Mouse (Mus musculus) duodenum, adult 2 months (tissue): ENCODE results near the gene Acad8. TPM values are rescaled to one million over a fixed set of nuclear protein-coding genes. Genes with fewer than 3 reads are reported as not detected.

Source experiments
- polyA plus RNA-seq: library from polyadenylated mRNA; depleted of rRNA; stranded (reverse); fragments of >200 nt; gene quantifications from 2 replicates; pipeline ENCODE4 v1.2.3, GENCODE M21; 2012; ENCODE audit warnings: low replicate concordance; rRNA removed

Gene Acad8
- polyA plus RNA-seq, result 4.3 and 4.9 TPM in 2 replicates

DNA sequence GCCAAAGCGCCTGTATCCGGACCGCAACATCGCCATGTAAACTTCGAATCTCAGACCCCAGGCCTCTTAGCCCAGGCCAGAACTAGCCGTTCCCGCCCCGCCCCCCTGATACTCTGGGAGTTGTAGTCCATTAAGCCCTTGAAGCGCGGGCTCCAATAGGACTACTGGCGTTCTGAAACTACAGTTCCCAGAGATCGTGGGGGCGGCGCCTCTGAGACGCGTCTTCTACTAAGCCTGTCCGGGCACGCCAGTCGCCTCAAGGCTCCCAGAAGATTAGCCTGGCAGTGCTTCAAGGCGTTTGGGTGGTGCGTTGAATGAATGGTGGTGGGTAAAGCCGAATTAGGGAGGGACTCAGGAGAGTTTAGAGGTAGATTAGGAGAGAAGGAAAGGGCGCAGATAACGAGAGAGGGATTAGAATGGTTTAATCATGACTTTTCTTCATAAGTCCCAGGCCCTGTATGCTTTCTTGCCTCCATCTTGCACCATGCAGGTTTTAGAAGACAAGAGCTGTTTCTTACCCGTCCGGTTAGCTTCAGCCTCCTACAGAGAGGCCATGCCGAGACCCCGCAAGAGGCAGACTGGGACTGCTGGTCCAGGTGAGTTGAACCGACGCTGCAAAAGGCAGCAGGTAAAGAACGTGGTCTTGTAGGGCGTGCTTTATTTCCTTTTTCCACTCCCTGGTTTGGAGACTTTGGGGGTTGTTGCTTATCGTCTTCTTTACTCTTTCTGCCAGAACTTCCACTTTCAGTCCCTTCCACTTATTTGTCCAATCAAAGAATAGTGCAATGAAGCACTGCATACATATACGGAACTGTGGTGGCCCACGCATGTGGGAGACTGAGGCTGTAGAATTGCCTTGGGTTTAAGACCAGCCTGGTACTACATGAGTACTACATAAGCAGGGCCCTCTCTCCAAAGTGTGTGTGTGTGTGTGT is at the start of gene Acad8, which contains the start of gene Thyn1:
Gene Acad8 (minus strand): TSS at position 106 of the 935 bp plus-strand sequence.
Gene Thyn1 (plus strand): TSS at position 250 of the 935 bp plus-strand sequence.

DNA sequence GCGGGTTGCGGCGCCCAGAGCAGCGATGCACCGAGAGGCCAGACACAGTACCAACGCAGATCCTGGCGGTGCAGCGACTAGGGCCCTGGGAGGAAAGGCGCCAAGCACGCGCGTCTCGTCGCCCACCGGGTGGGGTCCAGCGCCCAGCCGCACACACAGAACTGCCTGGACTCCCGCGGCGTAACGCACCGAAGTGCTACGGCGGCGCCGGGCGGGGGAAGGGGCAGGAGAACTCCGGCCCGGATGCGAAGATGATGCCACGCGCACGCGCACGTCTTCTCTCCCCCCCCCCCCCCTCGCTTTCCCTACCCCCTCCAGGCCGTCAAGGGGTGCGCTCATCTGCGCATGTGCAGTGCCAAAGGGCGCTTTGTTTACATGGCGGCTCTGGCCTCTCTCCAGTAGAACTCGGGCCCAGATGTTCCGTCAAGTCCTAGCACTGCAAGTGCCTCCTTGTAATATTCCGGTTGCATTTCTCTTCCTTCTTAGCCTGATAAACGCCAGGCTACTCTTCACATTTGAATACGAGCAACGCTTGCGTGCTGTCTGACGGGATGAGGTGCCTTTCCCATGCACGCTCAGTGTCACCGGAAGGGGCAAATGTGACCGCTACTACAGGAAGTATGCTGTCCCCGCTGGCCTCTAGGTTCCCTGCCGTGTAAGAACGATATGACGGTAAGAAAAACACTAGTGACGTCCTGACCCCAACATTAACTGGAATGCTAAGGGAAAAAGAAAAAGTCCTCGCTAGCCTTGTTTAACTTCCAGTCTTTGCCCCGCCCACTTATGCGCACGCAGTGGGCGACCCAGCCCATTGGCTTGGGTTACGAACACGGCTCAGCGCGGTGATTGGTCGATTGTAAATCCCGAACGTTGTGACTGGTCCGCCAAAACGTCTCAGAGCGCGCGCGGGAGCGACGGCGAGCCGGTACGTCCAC is 30.7 kb upstream of the Acad8 start, which contains the start of the genes Vps26b and Ncapd3:
Gene Vps26b (minus strand): TSS at position 238 of the 935 bp plus-strand sequence.
Gene Ncapd3 (plus strand): TSS at position 348 of the 935 bp plus-strand sequence.

Other genes starting within 250 kb of the Acad8 start
- gene Glb1l2, start 193.1 kb downstream of the Acad8 start, polyA plus RNA-seq, result 0.08 and 0.41 TPM in 2 replicates
- gene Glb1l3, start 138.7 kb downstream of the Acad8 start, polyA plus RNA-seq, result not detected in 2 replicates
- not detected in 2 replicates for gene Gm1110, start 76.5 kb downstream of the Acad8 start, polyA plus RNA-seq
- gene Thyn1, start 144 bp upstream of the Acad8 start, polyA plus RNA-seq, result 1.1 and 2.1 TPM in 2 replicates
- 18.0 and 20.0 TPM in 2 replicates for gene Vps26b, start 30.5 kb upstream of the Acad8 start, polyA plus RNA-seq
- gene Ncapd3, start 30.6 kb upstream of the Acad8 start, polyA plus RNA-seq, result 9.6 and 12.1 TPM in 2 replicates
- gene Jam3, start 155.9 kb upstream of the Acad8 start, polyA plus RNA-seq, result 3.7 and 4.9 TPM in 2 replicates